Mouse (Mus musculus): ENCODE measurements around the gene Cdk18. TPM values are rescaled to one million over a fixed set of nuclear protein-coding genes. Genes with fewer than 3 reads are reported as not detected.

Cdk18 gene
- total and polyA plus RNA-seq, 3 experiments: 14.9 to 36.3 (median 22.5) TPM

DNA sequence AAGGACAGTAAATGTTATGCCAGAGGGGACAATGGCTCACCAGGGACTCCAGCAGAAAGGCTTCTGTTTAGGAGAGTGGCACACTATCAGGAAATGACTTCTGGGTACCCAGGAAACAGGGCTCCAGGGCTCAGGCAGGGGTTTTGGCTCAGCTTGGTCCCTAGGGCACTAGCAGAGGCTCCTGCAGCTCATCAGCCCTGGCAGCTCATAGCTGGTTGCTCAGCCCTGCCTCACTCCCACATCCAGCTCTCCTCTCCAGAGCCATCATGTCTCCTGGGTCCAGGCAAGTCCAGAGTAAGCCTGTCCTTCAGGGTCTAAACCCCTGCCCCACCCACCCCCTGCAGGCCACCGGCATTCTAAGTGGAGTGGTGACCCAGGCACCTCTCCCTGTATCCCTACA, 28.1 kb downstream of the Cdk18 start:
- DNase-seq: no peak

- DNase-seq: no peak
Observed at GRCm38 (mm10) chr1:132109368-132109767, 30.1 kb downstream of the Cdk18 start.

DNA sequence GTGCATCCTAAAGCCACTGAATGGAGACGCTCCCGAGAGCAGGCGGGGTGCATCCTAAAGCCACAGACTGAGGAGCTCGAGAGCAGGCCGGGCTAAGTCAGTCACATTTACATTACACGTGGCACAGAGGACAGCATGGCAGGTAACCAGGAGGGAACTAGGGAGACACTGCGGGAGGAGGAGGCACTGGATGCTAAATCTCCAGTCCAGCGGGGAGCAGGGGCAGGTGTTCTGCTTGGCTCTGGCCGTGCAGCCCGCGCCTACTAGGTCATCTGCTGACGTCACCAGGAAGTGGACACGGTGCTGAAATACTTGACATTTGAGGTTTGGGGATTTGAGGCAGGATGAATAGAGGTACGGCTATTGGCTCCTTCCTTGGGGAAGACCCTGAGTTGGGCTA, 35.1 kb downstream of the Cdk18 start:
- DNase-seq: no peak

DNA sequence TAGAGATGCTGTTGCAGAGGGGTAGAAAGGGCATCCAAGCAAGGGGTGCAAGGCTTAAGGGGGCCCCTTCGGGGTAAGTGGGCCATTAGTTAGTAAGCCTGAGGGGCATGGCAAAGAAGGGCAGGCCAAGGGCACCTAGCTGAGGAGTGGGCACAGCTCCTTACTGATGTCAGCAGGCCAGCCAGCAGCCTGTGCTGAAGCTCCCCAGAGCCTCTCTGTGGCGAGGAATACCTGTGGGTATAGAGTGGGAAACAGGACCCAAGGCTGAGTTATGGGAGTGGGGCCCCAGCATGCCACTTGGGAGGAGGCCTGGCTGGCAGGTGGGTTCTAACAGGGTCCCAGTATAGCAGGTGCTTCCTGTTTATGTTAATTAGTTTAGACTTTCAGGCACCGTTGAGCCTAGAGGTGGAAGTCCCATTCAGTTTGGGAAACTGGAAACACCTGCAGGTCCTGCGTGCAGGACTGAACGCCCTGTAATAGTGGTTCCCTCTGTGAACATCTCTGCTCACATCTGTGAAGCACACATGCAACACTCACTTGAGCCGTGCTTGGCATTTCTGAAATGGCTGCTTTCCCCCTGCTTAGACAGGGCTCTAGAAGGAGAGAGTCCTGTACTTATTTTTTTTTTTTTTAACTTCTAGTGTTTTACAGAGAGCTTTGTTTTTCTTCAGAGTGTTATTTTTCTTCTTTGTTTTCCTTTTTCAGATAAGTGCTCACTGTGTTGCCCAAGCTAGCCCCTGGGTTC, 37.4 kb downstream of the Cdk18 start:
- DNase-seq: no peak

- no peak for DNase-seq
Observed at GRCm38 (mm10) chr1:132099775-132100174, 39.7 kb downstream of the Cdk18 start.

- no peak for DNase-seq
Observed at GRCm38 (mm10) chr1:132099016-132099415, 40.5 kb downstream of the Cdk18 start.

GRCm38 (mm10) chr1:132098076-132098475, 41.4 kb downstream of the Cdk18 start:
- DNase-seq: no peak

GRCm38 (mm10) chr1:132095356-132096004, 44.0 kb downstream of the Cdk18 start:
- peak; percentile 37 for DNase-seq

GRCm38 (mm10) chr1:132093269-132093668, 46.2 kb downstream of the Cdk18 start:
- no peak for DNase-seq

DNA sequence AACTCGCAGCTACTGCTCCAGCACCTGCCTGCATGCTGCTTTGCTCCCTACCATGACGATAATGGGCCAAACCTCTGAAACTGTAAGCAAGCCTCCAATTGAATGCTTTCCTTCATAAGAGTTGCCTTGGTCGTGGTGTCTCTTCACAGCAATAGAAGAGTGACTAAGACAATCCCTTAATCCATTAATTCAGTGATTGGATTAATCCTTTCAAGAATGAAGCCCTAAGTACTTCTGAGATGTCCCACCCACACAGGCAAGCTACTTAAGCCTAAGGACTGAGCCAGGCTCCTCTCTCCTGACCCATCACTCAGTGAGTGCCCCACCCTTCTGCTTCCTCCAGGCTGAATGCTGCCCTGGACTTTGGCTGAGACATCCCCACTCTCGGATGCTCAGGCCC, 49.2 kb downstream of the Cdk18 start:
- no peak for DNase-seq

GRCm38 (mm10) chr1:132089767-132090166, 49.7 kb downstream of the Cdk18 start:
- DNase-seq: no peak

DNA sequence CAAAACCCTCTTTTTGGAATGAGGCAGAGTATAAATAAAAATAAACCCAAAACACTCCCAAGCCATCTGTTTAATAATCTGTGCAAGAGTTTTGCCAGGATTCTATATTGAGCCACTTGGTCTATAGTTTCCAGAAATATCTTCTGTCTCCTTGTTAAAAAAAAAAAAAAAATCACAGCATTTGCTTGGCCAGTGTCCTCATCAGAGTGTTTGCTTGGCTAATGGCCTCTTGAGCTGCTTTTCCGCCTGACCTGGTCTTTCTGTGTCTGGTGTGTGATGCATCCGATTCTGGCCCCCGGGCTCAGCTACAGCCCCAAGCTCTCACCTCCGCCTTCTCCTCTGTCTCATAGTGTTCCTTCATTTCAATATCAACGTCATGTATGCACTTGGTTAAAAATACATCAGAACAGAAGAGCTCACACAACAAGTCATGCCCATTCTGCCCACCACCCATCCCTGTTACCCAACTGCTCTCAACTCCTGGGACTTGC, 51.3 kb downstream of the Cdk18 start:
- no peak for DNase-seq

DNA sequence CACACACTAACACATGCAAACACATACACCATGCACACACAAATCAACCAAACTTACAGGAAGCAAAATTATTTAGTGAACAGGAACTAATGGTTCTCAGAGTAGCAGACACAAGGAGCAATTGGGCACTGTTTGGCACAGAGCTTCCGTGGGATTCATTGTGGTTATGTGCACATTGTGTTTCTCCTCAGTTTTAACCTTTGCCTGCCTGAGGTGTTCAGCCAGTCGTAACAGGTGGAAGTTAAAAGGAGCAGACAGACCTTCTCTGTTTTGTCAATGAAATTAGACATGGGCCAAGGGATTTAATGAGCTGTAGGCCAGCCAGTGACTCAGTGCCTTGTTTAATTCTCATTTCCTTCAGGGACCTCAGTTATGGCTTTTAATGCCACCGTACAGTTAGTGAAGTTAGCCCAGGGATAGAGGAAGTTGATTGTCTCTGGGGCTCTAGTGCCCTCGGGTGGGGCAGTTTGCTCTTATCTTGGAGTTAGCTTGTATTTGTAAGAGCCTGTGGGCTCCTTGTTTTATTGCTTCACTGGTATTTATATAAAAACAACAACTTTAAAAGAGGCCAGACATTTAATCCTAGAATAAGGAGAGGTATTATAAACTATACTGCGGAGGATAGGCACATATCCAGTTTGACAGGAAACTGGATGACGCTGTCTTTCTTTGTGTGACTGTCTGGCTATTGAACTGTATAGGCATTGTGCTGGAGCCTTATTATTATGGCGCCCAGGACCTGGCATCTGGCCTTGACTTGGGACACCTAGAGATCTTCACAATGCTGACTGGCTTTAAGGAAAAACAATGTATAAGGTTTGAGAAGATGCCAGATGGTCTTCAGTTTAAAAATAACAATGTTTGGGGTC, 54.1 kb downstream of the Cdk18 start:
- no peak for DNase-seq

DNA sequence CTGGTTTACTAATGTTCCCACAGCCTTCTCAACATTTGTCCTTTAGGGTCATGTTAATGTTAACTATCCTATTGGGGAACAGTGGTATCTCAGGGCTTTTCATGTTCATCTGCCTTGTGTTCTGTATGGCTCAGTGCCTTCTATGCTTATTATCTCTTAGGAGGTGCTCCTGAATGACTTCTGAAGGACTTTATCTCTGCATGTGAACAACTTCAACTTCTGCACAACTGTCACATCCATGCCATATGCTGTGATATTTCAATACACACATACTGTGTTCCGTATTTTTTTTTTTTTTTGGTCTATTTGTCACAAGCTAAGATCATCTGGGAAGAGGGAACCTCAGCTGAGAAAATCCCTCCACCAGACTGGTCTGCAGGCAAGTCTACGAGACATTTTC, 61.1 kb downstream of the Cdk18 start:
- no peak for DNase-seq

GRCm38 (mm10) chr1:132075576-132075975, 63.9 kb downstream of the Cdk18 start:
- DNase-seq: no peak

DNA sequence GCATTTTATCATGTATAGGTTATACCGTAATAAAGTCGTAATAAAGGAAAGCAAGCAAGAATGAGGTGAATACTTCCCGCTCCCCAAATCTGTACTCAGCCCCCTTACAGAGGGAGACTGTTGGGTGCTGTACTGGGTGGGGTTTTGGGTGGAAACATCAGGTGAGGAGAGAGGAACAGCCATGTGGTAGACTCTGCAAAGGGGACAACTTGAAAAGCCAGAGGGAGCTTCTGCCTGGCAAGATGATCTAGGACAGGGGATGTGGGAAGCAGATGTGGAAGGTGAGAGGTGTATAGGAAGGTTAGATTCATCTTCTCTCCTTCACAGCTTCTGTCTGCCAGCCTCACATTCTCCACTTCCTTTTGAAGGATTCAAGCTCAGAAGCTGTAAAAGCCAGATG, 68.8 kb downstream of the Cdk18 start:
- DNase-seq: no peak

DNA sequence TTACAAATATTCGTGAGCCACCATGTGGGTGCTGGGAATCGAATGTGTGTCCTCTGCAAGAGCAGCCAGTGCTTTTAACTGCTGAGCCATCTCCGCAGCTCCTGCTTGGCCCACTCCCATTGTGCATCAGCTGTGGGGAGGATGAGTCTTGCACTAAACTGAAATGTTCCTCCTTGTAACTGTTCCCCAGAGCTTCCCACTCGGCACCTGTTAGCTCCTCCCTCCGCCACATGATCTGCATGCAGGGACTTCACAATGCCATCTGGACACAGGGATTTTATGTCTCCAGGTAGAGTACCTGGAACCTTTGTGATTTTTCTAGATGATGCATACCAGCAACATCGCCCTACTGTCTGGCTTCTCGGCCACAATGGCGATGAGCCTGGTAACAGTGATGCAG, 70.0 kb downstream of the Cdk18 start:
- no peak for DNase-seq

DNA sequence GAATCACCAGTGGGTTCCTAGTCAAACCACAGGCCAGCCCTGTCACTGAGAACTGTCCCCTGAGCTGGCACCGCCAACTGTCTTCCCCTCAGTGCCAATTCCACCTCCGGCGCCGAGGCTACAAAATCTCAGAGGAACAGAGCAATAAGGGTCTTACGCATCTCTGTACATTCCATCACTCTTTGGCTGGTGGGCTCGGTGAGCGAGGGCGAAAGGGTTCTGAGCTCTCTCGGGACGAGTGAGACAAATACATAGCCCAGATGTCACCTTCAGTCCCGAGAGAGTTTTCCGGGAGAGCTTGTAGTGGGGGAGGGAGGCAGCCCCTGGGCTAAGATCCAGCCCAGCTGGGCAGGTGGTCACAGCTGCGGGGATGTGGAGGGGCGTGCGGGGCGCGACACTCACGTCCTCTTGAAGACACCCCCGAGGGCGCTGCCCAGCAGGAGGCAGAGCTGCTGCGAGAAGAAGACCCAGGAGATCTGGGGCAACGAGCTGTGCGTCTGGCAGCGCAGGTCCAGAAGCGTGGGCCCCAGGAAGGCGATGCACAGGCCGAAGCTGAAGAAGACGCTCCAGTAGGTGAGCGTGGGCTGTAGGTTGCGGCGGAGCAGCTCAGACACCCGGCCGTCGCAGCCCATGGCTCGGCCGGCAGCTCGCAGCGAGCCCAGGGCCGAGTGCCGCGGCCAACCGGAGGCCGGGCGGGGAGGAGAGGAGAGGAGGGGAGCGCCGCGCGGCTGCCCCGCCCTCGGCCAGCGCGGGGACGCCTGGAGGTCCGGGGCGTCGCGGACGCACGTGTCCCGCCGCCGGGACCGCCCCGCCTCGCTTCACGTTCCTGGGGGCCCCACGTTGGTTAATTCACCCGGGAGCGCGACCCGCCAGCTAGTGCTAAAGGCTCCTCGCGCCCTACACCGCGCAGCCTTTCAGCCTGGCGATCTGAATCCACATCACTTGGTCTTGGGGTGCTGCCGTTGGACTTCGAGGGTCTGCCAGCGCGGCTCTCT, 71.9 kb downstream of the Cdk18 start, which contains the start of gene Mfsd4a:
TSS of gene Mfsd4a (minus strand) at position 802 of the 995 bp plus-strand sequence.
- DNase-seq: peak; percentile 82

GRCm38 (mm10) chr1:132065475-132066172, 73.9 kb downstream of the Cdk18 start:
- DNase-seq: no peak

- peak; percentile 45 for DNase-seq
Observed at GRCm38 (mm10) chr1:132065001-132065400, 74.5 kb downstream of the Cdk18 start.

DNA sequence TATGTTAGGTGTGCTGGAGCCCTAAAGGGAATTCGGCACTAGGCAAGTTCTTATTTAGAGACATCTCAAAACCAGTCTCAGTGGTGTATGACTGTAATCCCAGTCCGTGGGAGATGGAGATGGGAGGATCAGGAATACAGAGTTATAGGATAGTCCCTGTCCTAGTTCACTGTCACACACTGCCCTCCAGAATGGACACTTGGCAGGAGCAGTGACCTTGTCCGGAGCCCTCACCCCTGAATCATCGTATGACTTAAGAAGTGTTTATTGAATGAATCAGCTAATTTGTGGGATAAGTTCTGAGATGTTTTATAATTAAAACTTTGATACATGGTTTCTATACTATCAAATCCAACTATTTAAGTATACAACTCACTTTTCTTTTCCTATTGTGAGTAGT, 76.4 kb downstream of the Cdk18 start:
- DNase-seq: peak; percentile 67

Measured in adrenal gland, adult 2 months (tissue).